Mouse (Mus musculus) small intestine, adult 2 months (tissue): Measurements from ENCODE around the gene Yipf1.

ENCODE experiments used
- CTCF ChIP-seq: fragments of 200-500 bp; IDR thresholded peaks from 2 replicates; pipeline ENCODE4 v1.5.1; 2012; ENCODE audit warnings: low read depth, mild to moderate bottlenecking, control low read depth, inconsistent platforms, low read length, moderate library complexity, mixed read lengths; ENCODE audit not compliant: insufficient replicate concordance, insufficient read length; ENCODE audit errors: extremely low read depth
- POLR2A ChIP-seq: fragments of 200-500 bp; IDR thresholded peaks from 2 replicates; pipeline ENCODE4 v1.6.1; 2012; ENCODE audit warnings: low read depth, mild to moderate bottlenecking, control low read depth, inconsistent platforms, low read length, moderate library complexity

DNA sequence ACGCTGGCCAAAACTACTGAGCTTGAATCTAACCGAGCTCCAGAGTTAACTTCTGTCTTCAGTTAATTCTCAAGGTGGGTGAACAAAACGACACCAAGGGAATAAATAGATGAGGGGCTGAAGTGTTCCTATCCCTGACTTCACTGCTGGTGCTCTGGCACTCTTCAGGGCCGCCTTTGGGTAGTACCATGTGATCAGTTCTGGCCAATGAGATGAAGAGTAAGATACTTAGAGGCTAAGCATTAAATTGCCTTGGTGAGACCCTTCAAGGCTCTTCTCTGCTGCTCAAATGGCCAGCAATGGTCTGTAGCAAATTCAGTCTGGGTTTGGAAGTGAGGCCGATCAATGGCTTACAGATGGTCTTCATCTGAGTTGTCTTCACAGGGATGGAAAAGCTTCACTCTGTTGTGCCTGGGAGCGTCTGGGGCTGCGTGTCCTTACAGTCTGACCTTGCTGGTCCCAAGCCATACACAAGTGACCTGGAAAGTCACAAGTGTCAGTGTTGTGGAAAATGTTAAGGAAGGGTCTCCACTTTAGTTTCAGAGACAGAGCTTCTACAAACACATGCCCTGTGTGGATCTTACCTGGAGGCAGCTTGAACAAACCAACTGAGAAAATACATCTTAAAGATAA lies 33.2 kb upstream of the Yipf1 start:
- TF ChIP-seq CTCF (no peak), POLR2A (no peak)
